Mouse (Mus musculus) brain, embryonic 18.5 days (tissue): ENCODE data around the gene Ism2.

Experiments used
- DNase-seq: peaks from one replicate; pipeline ENCODE4 v3.0.0-alpha.2; 2012; ENCODE audit warnings: low read depth, low spot score

The Ism2 gene

DNA sequence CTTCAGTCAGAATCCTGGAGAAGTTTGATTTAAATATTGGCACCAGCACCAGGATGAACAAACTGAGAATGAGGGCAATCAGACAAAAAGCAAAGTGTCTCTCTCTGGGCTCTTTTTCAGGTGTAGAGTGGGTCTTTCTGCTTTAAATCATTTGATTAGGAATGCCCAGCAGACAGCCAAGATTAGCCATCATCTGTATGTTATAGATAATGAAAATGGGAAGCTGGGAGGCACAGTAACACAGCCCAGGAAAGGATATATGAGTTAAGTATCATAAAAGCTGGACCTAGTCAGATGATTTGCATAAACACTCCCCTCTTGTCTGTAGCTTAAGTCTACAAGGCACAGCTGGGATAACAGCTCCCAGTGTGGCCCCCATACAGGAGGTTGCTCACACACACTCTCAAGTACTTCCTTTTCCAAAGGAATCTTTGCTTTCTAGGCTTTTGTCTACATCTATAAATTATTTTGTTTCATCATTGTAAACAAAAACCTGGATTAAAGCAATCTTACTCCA lies 69.1 kb downstream of the Ism2 start:
- no peak for DNase-seq

DNA sequence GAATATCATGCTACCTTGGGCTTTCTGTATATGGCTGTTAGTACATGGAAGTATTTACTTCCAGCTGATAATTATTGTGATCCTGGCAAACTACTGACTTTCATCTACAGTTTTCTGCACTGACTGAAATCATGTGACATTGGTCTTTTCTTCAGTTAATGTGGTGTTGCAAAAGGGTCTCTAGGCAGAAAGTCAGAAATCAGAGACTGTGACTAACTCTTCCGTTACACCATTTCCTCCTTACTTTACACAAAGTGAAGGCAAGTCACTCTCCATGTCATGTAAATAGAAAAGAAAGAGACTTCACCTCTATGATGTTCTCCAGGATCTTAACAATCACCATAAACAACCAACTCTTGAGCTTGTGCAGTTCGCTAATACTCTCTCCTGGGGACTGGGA lies 69.9 kb downstream of the Ism2 start:
- DNase-seq, result no peak
